13 mouse cellular contexts compared by ENCODE assay signal in the genomic region with DNA sequence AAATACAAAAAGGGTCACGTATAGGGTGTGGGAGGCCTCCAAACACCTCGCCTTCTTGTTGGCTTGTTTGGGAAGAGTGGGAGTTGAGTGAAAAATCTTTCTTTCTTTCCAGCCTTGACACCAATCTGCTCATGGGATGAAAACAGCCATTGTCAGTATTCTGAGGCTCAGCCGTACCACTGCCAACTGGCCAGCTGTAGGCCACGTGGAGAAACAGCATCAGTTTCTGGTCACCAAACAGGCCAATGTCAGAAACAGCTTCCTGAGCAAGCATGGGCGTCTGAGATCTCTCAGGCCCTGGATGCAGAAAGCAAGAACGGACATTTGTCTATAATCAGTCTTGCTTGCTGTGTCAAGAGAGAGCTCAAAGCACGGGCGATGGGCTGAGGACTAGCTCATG.
"Had no signal": no experiment of that assay in that cellular context is flagged by ENCODE, and none has a peak within 500 bp of the region (broad histone marks: within the 10 kb centered on the region; RNA-seq: fewer than 3 reads in every experiment).

No protein-coding gene starts in this region.

- ATAC-seq: liver, postnatal 0 days; midbrain, embryonic 13.5 days had no signal

- H3K9ac ChIP-seq: limb, embryonic 12.5 days; liver, embryonic 13.5 days; liver, postnatal 0 days; midbrain, embryonic 13.5 days had no signal

- H3K27me3 ChIP-seq: limb, embryonic 12.5 days; liver, embryonic 13.5 days had no signal

- H3K9me3 ChIP-seq: limb, embryonic 12.5 days; liver, embryonic 13.5 days; midbrain, embryonic 13.5 days had no signal

- H3K27ac ChIP-seq: kidney, postnatal 0 days; limb, embryonic 12.5 days; liver, embryonic 13.5 days; midbrain, embryonic 13.5 days; stomach, postnatal 0 days had no signal

- DNase-seq: kidney, adult 11 months; kidney, adult 9 months; kidney, postnatal 36 days; layer of hippocampus, adult 9-11 months; layer of hippocampus, postnatal 36 days; liver; liver, embryonic 13.5 days; liver, postnatal 0 days; thymus, postnatal 4 days had no signal

- H3K4me2 ChIP-seq: limb, embryonic 12.5 days; liver, embryonic 13.5 days; midbrain, embryonic 13.5 days had no signal

- H3K36me3 ChIP-seq: limb, embryonic 12.5 days; liver, embryonic 13.5 days; midbrain, embryonic 13.5 days had no signal

- H3K4me3 ChIP-seq: limb, embryonic 12.5 days; liver, embryonic 13.5 days; midbrain, embryonic 13.5 days had no signal
